Mouse (Mus musculus): ENCODE data around the gene Hdac11. TPM values are rescaled to one million over a fixed set of nuclear protein-coding genes. Genes with fewer than 3 reads are reported as not detected.

The Hdac11 gene
- total and polyA plus RNA-seq, 2 experiments from 2014 or later, result 55.2 to 121 TPM

- H3K27ac ChIP-seq (ENCODE audit: low read depth, low read length), result no peak overlapping the region
- H3K4me3 ChIP-seq (ENCODE audit: low read depth, low read length), result peak overlapping the region; percentile 30
- 0 out of 2 replicates have a peak overlapping the region, but pooled peaks have one; percentile 29 for H3K9ac ChIP-seq (replicated peaks; ENCODE audit: low read length, poor library complexity, severe bottlenecking)
- no peaks in the 10 kb centered on the region for H3K9me3 ChIP-seq (ENCODE audit: low read length)
- peak overlapping the region; percentile 61 for H3K4me2 ChIP-seq (ENCODE audit: low read depth, low read length, poor library complexity, severe bottlenecking)
- WGBS, result 1% methylated on average over 29 of the region's 29 CpGs
- TF ChIP-seq CTCF (IDR thresholded peaks at IDR 0.05), result no peak
- ATAC-seq (ENCODE audit: low FRiP score) (peak; percentile 50), DNase-seq (ENCODE audit: low spot score) (peak; percentile 61)
- no peaks in the 10 kb centered on the region for H3K36me3 ChIP-seq (ENCODE audit: insufficient read depth, low read length)
- H3K4me1 ChIP-seq (ENCODE audit: insufficient read depth, low read length), result no peaks in the 10 kb centered on the region
- no peaks in the 10 kb centered on the region for H3K27me3 ChIP-seq (ENCODE audit: insufficient read depth, low read length)
Observed at GRCm38 (mm10) chr6:91212571-91212970, 56.1 kb downstream of the Hdac11 start.

DNA sequence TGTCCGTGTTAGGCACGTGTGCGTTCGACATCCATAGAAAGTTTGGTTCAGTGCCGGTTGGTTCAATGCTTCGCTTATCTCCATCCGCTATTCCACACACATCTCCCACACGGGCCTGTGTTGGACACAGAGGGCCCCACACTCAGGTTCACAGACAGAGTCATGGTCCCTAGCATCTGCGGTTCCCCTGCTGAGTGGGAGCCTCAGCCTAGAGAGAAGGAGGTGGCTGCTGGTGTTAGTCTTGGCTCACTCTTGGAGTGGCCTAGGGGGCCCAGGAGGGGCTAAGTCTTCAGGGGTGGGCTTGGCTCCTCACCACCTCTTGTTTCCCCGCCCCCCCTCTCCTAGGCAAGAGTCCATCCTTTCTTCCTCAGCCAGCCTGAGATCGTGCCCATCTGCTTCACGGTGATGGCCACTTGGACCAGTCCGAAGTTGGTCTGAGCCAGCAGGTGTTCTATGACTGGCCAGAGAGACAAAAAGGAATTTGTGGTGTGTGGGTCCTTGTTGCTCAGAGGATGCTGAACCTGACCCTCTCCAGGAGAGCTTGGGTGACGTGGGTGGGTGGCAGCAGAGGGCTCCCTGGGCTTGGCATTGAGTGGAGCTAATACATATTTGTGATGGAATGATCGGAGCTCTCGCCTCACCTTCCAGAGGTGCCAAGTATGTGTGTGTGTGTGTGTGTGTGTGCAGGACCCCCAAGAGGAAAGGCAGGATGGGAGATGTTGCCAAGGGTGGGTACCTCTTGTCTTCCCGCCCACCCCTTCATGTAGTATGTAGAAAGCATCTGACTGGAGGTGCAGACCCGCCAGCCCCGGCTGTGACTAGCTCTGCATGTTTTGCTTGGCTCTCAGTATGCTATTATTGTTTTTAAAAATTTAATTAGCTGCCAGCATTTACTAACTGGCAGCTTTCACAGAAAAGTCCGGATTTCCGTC is 57.1 kb downstream of the Hdac11 start:
- Histone ChIP-seq H3K9ac (replicated peaks; ENCODE audit: low read length, poor library complexity, severe bottlenecking) (no peak overlapping the region), H3K27me3 (ENCODE audit: insufficient read depth, low read length) (no peaks in the 10 kb centered on the region), H3K4me1 (ENCODE audit: insufficient read depth, low read length) (no peaks in the 10 kb centered on the region), H3K36me3 (ENCODE audit: insufficient read depth, low read length) (no peaks in the 10 kb centered on the region), H3K4me3 (ENCODE audit: low read depth, low read length) (peak overlapping the region; percentile 30; the same call in 1 of the 2 replicates), H3K9me3 (ENCODE audit: low read length) (no peaks in the 10 kb centered on the region), H3K27ac (ENCODE audit: low read depth, low read length) (no peak overlapping the region), H3K4me2 (ENCODE audit: low read depth, low read length, poor library complexity, severe bottlenecking) (peak overlapping the region; percentile 61)
- no peak for TF ChIP-seq CTCF (IDR thresholded peaks at IDR 0.05)
- no peak for DNase-seq (ENCODE audit: low spot score)
- 57% methylated on average over 20 of the region's 21 CpGs for WGBS
- ATAC-seq (ENCODE audit: low FRiP score), result no peak

DNA sequence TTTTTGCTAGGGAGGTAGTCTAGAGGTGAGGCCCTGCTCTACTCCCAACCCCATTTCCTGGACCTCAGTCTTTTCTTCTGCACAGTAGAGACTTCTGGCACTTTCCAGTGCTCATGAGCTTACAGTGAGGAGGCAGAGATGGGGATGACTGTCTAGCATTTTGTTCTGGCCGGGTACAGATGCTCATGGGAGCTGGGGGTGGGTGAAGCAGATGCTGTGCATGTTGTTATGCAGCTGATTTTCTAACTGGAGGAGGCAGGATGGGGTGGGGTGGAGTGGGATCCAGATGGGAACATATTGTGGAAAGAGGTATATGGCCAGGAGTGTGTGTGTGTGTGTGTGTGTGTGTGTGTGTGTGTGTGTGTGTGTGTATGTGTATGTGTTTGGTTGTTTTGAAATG is 59.0 kb downstream of the Hdac11 start:
- 53% methylated on average over 1 of the region's 1 CpGs for WGBS
- H3K9me3 ChIP-seq (ENCODE audit: low read length), result no peaks in the 10 kb centered on the region
- no peak overlapping the region for H3K4me2 ChIP-seq (ENCODE audit: low read depth, low read length, poor library complexity, severe bottlenecking)
- no peaks in the 10 kb centered on the region for H3K4me1 ChIP-seq (ENCODE audit: insufficient read depth, low read length)
- no peaks in the 10 kb centered on the region for H3K27me3 ChIP-seq (ENCODE audit: insufficient read depth, low read length)
- no peak overlapping the region for H3K9ac ChIP-seq (replicated peaks; ENCODE audit: low read length, poor library complexity, severe bottlenecking)
- no peak for TF ChIP-seq CTCF (IDR thresholded peaks at IDR 0.05)
- no peak overlapping the region for H3K27ac ChIP-seq (ENCODE audit: low read depth, low read length)
- ATAC-seq (ENCODE audit: low FRiP score) (no peak), DNase-seq (ENCODE audit: low spot score) (no peak)
- H3K4me3 ChIP-seq (ENCODE audit: low read depth, low read length), result no peak overlapping the region
- H3K36me3 ChIP-seq (ENCODE audit: insufficient read depth, low read length), result no peaks in the 10 kb centered on the region

GRCm38 (mm10) chr6:91218445-91218844 is 62.0 kb downstream of the Hdac11 start:
- H3K4me3 ChIP-seq (ENCODE audit: low read depth, low read length), result no peak overlapping the region
- no peak overlapping the region for H3K4me2 ChIP-seq (ENCODE audit: low read depth, low read length, poor library complexity, severe bottlenecking)
- H3K27me3 ChIP-seq (ENCODE audit: insufficient read depth, low read length), result no peaks in the 10 kb centered on the region
- no peak for TF ChIP-seq CTCF (IDR thresholded peaks at IDR 0.05)
- no peak overlapping the region for H3K9ac ChIP-seq (replicated peaks; ENCODE audit: low read length, poor library complexity, severe bottlenecking)
- H3K4me1 ChIP-seq (ENCODE audit: insufficient read depth, low read length), result no peaks in the 10 kb centered on the region
- ATAC-seq (ENCODE audit: low FRiP score), result no peak
- no peaks in the 10 kb centered on the region for H3K9me3 ChIP-seq (ENCODE audit: low read length)
- WGBS, result 53% methylated on average over 9 of the region's 9 CpGs
- H3K27ac ChIP-seq (ENCODE audit: low read depth, low read length), result no peak overlapping the region
- H3K36me3 ChIP-seq (ENCODE audit: insufficient read depth, low read length), result no peaks in the 10 kb centered on the region
- DNase-seq (ENCODE audit: low spot score), result no peak

- ATAC-seq (ENCODE audit: low FRiP score), result peak; percentile 12; the same call in 1 of the 2 replicates
Observed at GRCm38 (mm10) chr6:91218871-91219270, 62.4 kb downstream of the Hdac11 start.

DNA sequence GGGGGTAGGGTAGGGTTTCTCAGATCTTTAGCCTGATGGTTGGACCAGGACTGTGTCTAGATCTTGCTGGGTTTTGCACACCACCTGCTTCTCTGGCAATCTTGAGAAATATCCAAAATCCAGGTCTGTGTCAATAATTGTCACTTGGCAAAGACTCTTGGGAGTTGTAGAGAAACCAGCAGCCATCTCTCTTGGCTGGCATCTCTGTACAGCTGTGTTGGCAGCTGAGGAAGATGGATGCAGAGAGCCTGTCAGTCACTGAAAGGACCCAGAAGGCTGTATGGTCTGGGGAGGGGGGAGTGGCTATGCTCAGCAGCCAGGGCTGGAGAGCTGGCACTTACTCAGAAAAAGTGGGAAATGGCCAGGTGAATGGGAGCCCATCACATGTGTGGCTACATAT is 63.6 kb downstream of the Hdac11 start:
- Histone ChIP-seq H3K4me3 (ENCODE audit: low read depth, low read length) (no peak overlapping the region), H3K36me3 (ENCODE audit: insufficient read depth, low read length) (no peaks in the 10 kb centered on the region), H3K9me3 (ENCODE audit: low read length) (no peaks in the 10 kb centered on the region), H3K4me2 (ENCODE audit: low read depth, low read length, poor library complexity, severe bottlenecking) (no peak overlapping the region), H3K27me3 (ENCODE audit: insufficient read depth, low read length) (no peaks in the 10 kb centered on the region), H3K4me1 (ENCODE audit: insufficient read depth, low read length) (no peaks in the 10 kb centered on the region), H3K9ac (replicated peaks; ENCODE audit: low read length, poor library complexity, severe bottlenecking) (no peak overlapping the region), H3K27ac (ENCODE audit: low read depth, low read length) (no peak overlapping the region)
- ATAC-seq (ENCODE audit: low FRiP score) (no peak), DNase-seq (ENCODE audit: low spot score) (no peak)
- TF ChIP-seq CTCF (IDR thresholded peaks at IDR 0.05), result no peak

More at GRCm38 (mm10) chr6:91218871-91219270, 62.4 kb downstream of the Hdac11 start:
- Histone ChIP-seq H3K9ac (replicated peaks; ENCODE audit: low read length, poor library complexity, severe bottlenecking) (no peak overlapping the region), H3K36me3 (ENCODE audit: insufficient read depth, low read length) (no peaks in the 10 kb centered on the region), H3K9me3 (ENCODE audit: low read length) (no peaks in the 10 kb centered on the region), H3K4me3 (ENCODE audit: low read depth, low read length) (no peak overlapping the region), H3K4me2 (ENCODE audit: low read depth, low read length, poor library complexity, severe bottlenecking) (no peak overlapping the region), H3K27me3 (ENCODE audit: insufficient read depth, low read length) (no peaks in the 10 kb centered on the region), H3K27ac (ENCODE audit: low read depth, low read length) (no peak overlapping the region), H3K4me1 (ENCODE audit: insufficient read depth, low read length) (no peaks in the 10 kb centered on the region)
- DNase-seq (ENCODE audit: low spot score), result no peak
- no peak for TF ChIP-seq CTCF (IDR thresholded peaks at IDR 0.05)
- WGBS, result 82% methylated on average over 3 of the region's 3 CpGs
